Mouse (Mus musculus): ENCODE measurements around the gene Nxn. TPM values are rescaled to one million over a fixed set of nuclear protein-coding genes. Genes with fewer than 3 reads are reported as not detected.

Nxn gene
- total RNA-seq (2023) = 9.1 TPM

DNA sequence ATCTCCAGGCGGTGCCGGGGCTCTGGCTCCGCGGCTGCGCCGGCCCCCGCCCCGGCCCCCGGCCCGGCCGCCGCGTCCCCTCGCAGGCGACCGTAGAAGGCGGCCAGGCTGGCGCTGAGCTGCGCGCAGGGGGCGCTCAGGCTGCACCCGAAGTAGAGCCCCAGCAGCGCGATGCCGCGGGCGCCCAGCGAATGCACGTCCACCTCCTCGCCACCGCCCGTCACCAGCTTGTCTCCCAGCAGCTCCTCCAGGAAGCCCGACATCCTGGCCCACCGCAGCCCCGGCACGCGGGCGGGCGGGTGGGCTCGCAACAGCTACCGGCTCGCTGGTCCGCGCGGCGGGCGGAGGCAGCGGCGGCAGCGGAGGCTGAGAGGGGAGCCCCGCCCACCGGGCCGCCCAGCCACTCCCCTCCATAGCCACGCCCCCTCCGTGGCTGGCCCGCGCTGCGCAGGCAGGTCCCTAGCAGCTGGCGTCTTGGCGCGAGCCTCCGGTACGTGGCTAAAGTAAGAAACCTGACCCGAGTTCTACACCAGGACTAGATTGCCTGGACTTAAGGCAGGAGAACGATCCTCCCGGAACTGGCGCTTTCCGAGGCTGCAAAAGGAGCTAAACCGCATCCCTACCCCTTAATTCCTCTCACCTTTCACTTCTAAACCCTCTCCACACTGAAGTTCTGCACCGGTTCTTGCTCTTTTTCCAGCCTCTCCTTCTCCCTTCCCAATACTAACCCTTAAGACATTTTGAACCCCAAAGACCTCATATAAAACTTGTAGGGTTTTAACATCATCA lies at the start of gene Nxn:
Gene Nxn (minus strand): TSS at position 343 of the 789 bp plus-strand sequence.

DNA sequence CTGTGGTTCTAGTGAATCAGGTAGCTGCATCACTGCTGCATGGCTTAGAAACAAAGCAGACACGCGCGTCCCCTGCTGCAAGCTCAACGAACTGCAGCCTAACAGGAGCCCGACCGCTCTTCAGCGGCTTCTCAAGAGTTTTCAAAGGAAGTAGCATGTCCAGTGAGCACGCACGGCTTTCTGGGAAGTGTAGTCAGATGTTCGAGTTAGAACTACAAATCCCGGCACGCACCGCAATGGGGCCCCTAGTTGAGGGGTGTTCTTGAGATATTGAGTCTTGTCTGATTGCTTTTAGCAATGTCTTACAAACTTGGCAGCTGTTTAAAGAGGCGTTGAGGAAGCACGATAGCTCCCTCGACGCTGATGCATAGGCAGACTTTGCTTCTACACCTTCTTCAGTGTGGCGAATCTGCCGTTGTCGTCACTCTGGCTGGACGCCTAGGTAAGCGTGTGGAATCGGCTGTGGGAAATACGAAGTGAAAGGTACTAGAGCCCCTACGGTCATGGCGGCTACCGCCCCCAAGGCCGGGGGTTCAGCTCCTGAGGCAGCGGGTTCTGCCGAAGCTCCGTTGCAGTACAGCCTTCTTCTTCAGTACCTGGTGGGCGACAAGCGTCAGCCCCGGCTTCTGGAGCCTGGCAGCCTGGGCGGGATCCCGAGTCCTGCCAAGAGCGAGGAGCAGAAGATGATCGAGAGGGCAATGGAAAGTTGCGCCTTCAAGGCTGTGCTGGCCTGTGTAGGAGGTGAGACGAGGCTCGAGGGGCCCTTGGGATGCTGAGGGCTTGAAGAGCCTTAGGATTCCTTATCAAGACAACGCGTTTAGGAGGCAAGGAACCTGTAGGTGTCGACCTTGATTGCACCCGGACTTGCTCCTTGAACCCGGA lies 8.0 kb upstream of the Nxn start, which contains the start of gene Timm22:
Gene Timm22 (plus strand): TSS at position 251 of the 882 bp plus-strand sequence.

DNA sequence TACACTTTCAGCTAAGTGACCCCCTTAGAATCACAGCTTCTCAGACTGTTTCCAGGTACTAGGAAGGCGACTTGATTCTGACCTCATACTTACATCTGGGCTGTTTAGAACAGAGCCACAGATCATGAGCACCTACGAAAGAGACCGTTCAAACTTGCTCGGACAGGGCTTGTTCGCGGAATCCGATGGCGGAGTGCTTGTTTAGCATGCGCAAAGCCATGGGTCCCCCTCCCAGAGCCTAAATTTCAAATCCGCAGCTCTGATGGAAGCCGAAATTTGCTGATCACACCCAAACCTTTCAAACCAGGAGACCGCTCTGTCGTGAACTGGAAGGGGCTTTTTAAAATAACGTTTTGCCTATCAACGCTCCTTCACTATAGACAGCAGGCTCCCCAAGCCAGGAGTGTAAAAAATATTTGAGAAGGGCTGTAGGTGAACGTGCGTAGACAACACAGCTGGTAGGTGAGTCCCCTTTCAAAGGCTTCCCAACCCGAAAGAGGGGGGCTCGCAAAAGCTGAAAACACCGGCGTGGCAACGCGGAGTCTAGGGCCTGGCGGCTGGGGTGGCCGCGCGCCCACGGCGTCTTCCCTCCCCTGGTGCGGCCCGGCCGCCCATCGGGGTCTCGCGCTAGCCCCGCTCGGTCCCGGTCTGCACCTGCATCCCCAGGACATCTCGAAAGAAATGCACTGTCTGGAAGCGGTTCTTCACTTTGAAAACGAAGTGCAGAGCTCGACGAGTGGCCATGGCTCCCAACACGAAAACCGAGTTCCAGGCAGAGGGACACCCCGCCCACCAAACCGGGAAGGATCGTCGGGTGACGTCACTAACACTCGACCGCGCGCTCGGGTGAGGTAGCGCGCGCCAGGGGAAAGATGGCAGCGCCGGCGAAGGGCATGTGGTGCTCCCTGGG lies 155.8 kb downstream of the Nxn start, which contains the start of the genes Mrm3 and Glod4:
Gene Mrm3 (plus strand): TSS at position 815 of the 910 bp plus-strand sequence.
Gene Glod4 (minus strand): TSS at position 825 of the 910 bp plus-strand sequence.

DNA sequence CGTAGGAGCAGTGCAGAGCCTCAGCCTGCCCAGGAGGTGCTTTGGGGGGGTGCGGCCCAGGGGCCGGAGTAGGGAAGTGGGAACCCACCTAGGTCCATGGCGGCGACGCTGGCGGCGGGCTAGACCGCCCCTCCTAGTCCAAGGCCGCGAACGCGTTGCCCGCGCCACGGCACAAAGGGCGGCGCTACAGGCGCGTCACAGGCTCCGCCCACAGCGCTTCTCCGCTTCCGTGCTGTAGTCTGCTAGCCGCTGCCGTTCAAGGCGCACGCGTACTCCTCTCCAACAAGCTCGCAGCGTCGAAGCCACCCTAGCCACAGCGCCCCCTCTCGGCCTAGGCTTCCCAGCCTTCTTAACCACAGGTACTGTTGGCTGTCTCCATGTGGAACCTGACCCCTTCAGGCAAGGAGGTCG lies 181.5 kb downstream of the Nxn start, which contains the start of the genes Dbil5 and Gemin4:
Gene Dbil5 (plus strand): TSS at position 219 of the 411 bp plus-strand sequence.
Gene Gemin4 (minus strand): TSS at position 275 of the 411 bp plus-strand sequence.

Other genes starting within 250 kb of the Nxn start
- 47.1 TPM for gene Vps53, start 219.5 kb downstream of the Nxn start, total RNA-seq (2023)
- gene Fam57a, start 219.5 kb downstream of the Nxn start, total RNA-seq (2023) = 2.7 TPM
- gene Dbil5, start 181.5 kb downstream of the Nxn start, total RNA-seq (2023) = not detected
- 9.4 TPM for gene Gemin4, start 181.5 kb downstream of the Nxn start, total RNA-seq (2023)
- 15.4 TPM for gene Mrm3, start 155.4 kb downstream of the Nxn start, total RNA-seq (2023)
- 15.7 TPM for gene Glod4, start 155.4 kb downstream of the Nxn start, total RNA-seq (2023)
- 18.8 TPM for gene Timm22, start 7.8 kb upstream of the Nxn start, total RNA-seq (2023)
- 49.6 TPM for gene Abr, start 223.2 kb upstream of the Nxn start, total RNA-seq (2023)

All from CD4-positive naive resting alpha-beta T cell, adult 57 days (primary cell).